Mouse (Mus musculus) retina, adult 2 months (tissue): ENCODE measurements around the gene Spaca4.
A peak's percentile ranks its signal among the peaks of the same experiment; 100 is the strongest.

Source experiments
- DNase-seq: peaks from one replicate; pipeline ENCODE4 v3.0.0-alpha.2; 2012; ENCODE audit warnings: low read depth, low spot score

The Spaca4 gene

DNA sequence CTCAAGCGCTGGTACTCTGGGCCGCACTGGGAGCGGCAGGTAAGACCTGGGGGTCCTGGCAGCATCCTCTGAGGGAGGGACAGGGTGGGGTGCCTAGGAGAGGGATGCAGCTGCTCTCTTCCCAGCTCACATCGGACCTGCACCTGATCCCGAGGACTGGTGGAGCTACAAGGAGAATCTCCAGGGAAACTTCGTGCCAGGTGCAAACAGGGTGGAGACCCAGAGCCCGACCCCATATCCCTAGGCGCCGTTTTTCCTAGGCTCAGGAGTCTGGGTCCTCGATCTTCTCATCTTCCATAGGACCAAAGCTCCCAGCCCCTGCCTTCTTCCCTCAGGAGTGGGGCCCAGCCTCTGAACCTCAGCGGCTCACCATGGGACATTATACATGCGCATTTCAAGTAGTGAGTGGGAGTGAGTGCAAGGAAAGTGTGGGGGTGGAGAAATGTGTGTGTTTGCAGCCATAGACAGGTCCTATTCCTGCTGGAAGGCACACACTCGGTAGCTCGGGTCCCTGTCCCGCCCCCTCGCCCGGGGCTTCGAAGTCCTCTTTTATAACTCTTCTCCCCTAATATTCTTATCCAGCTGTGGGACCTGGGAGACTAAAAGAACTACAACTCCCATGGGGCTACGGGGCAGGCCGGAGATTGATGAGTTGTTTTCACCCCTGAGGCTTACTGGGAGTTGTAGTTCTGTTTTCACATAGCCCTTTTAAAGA lies 25.2 kb downstream of the Spaca4 start:
- DNase-seq, result peak; percentile 67

- DNase-seq, result no peak
These were observed 26.0 kb downstream of the Spaca4 start, which contains the start of gene Car11 for GRCm38 (mm10) chr7:45699523-45700141. Gene Car11, plus strand, starts transcription at chr7:45699843.

DNA sequence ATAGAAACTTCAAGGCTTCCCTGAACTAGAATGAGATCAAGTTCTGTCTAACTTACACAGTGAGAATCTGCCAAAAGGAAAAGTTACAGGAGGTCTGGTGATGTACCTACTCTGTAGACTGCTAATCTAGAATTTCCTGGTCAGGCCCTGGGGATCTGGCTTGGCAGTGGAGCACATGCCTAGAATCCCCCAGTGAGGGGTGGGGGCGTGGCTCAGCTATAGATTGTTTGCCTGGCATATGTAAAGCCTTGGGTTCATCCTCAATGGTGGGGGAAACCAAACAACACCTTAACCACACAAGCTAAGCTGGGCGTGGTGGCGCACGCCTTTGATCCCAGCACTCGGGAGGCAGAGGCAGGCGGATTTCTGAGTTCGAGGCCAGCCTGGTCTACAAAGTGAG lies 27.7 kb downstream of the Spaca4 start:
- DNase-seq, result no peak

DNA sequence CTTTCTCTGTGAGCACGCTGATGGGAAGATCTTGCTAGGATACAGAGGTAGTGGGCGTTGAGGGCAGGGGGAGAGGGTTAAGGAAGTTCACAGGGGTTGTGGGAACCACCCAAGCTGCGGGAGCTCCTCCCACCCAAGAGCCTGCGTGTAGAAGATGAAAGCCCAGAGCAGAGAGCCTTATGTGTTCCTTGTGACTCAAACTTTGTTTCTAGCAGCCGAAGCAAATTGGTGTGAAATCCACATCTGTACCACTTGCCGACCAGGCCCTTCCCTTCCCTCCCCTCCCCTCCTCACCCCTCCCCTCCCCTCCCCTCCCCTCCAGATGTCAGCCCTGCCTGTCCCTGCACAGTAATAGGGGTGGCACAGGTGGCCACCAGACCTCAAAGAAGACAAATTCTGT lies 30.5 kb downstream of the Spaca4 start:
- DNase-seq, result no peak

DNA sequence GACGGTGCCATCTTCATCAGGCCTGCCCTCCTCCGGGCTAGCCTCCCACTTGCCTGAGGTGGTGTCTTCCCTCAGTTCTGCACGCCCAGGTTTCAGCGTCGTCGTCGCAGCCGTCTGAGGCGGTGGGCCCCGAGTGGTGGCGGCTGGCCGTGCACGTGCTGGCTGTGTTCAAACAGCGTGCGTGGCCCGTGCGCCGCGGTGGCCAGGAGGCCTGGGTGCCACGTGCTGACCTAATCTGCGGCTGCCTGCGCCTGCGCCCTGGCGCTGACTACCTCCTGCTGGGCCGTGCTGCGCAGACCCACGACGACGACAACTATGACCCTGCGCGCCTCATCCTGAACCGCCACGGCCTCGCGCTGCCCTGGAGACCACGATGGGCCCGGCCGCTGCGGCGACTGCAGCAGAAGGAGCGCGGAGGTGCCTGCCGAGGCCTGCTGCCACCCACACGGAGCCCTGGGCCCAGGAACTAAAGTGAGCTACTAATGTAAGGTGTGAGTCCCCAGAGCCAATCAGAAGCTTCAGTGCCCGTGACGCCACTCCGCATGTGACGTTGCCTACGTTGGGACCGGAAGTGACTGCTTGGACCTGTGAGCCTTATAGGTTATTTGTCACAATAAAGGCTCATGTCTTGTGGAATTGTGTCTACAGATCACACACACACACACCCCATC lies 31.6 kb downstream of the Spaca4 start, which contains the start of gene Sec1:
Gene Sec1 (minus strand): TSS at position 482 of the 671 bp plus-strand sequence.
- DNase-seq, result no peak

DNA sequence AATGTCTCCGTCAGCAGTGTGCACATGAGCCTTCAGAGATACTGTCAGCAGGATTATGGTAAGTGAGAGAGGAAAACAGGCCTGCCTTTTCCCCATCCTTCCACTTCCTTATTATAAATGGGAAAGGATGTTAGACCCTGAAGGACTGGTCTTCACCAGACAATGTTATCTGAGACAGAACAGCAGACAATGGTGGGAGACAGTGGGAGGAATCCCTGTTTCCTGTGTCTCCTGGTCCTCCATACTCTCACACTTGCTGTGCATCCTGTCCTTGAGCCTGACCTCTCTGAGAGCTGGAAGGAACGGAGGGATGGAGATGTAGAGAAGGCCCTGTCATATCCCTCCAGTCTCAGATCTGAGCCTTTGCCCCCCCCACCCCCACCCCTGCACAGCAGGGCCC lies 33.2 kb downstream of the Spaca4 start:
- DNase-seq, result no peak

DNA sequence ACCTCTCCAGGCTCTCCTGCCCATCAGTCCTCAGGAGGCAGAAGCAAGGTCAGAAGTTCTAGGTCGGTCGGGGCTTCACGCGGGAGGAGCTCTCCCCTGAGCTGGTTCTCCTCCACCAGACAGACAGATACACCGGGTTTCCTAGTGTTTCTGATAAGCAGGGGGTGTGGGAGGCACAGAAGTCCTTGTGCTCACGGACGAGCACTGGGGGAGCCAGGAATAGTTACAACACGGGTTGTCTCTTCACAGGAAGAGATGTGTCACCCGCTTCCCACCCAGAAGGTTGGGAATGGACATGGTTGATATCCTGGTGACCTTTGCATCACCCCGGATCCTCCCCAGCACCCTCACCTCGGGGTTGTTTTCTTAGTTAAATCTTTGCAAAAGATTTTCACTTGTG lies 35.8 kb downstream of the Spaca4 start:
- no peak for DNase-seq

DNA sequence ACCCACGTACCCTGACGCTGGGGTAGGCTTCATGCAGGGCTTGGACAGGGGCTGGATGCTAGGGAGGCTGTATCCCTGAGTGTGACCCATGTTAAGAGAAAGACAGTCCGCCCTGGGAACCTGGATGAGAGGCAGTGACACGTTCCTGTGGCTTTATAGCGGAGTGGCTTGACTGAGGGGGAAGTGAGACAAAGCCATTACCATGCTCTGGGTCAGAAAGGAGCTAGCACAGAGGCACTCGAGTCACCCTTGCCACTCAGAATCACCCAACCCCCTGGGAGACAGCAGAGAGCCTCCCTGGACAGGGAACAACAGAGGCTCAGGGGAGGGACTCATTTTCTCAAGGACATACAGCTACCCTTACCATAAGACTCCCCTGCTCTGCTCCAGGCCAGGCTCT lies 36.5 kb downstream of the Spaca4 start:
- no peak for DNase-seq

DNA sequence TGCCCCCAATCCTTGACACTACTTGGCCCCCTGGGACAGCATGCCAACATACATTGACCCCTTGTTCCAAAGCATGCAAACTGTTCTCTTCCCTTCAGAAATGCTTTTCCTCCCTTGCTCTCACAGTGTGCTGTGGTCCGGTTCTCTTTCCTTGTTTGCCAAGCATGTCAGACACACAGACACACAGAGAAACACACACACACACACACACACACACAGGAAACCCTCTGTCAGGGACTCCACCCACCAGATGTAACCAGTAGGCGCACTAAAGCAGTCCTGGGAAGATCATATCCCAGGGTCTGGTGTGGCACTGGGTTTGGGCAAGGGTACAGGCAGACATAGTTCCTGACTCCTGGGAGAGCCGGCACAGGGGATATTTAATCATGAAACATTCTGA lies 38.8 kb downstream of the Spaca4 start:
- no peak for DNase-seq

DNA sequence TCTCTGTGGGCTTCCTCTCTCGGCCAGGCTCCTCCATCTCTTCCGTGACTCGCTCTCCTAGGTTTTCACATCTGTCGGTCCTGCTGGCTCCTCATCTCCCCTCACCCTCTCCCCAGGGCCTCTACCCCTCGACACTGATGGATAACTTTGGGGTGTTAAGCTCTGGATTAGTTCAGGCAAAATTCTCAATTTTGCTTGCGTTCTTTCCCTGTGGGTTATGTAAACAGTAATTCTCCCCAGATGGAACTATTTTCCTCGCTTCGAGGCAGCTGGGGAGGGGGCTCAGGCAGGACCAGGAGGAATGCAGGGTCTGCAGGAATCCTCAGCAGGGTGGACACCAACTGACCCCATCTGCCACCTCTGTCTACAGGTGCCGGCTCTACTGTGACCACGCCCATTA lies 39.8 kb downstream of the Spaca4 start:
- no peak for DNase-seq

DNA sequence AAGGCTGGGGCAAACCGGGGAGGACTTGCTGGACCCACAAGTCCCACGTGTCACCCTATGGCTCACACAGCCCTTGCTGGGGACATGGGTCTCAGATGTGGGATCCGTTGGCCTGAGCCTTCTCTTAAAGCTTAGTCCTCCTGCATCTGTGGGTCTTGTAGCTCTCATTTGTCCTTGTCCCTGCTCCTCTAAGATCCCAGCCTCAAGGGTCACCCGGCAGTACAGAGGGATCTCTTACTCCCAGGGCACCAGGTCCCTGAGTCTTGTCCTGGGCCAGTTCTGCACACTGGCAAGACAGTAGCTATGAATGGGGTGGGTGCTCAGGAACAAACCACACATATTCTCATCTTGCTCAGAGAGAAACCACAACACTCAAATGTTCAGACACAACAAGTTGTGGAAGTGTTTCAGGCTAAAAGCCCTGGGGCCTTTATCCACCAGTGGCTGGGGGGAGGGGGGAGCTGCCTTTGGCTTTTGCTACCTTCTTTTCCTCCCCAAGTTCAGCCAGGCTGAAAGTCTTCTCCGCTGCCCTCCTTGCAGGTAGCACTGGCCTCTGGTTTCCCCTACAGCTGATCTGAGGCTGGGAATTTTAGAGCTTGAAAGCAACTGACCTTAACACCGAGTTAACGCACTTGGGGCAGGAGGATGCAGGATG lies 42.1 kb downstream of the Spaca4 start, which contains the start of gene Ntn5:
Gene Ntn5 (plus strand): TSS at position 627 of the 655 bp plus-strand sequence.
- no peak for DNase-seq

DNA sequence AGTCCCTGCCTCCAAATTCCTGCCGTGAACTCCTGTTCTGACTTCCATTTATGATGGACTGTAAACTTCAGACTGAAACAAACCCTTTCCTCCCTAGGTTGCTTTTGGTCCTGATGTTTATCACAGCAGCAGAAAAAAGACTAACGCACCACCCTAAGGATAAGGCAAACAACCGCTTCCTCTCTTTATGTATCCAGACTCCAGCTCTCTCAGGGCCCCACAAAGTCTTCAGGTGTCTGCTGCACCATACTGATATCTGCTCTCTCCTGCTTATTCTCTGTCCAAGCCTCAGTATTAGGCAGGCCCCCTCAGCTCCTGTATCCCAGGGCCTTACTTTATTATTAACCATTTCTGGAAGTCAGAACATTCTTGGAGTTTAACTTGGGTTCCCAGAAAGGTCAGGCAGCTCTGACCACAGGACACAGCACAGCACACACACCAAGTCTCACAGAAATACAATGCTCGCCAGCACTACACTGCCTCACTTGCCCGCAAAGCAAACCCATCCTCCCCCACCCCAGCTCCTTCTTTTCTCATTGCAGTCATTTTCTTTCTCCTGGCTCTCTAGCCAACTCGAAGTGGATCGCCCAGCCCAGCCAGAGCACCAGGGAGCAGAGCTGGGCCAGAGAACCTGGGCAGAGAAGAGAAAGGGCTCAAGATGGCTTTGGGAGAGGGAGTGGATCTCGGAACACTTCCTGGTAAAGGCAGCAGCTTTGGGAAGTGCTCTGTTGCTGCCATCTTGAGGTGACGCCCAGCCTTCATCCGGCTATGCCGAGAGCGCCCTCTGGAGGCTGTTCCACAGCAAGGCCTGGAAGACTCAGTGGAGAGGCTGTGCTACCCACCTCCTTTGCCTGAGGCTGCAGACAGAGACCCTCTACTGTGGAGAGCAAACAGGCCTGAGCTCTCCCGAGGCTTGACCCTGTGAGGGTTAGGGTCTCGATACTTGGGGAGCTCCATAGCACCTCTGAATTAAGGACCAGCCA lies 43.2 kb downstream of the Spaca4 start:
- peak; percentile 63 for DNase-seq

- DNase-seq, result no peak
These were observed 44.4 kb downstream of the Spaca4 start for GRCm38 (mm10) chr7:45681046-45681736.

DNA sequence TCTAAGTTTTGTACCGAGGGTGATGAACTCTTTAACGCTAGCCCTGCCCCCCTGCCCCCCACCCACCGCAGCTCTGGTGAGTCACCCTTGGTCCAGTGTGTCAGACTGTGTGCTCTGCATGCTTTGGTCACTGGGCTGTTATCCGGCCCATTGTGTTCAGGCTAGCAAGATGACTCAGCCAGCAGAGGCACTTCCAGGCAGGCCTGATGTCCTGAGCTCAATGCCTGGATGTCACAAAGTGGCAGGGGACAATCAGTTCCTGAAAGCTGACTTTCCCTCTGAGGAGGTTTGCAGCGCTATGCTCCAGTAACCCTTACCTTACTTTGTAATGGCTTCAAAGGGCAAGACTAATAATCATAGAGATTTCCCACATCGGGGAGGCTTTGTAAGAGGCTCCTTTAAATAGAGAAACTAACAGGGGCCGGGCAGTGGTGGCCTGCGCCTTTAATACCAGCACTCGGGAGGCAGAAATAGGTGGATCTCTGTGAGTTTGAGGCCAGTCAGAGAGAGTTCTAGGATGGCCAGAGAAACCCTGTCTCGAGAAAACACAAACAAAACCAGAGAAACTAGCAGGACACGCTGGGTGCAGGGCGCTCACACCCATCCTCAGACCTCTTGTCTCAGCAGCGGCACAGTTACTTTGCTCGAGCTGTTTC lies 45.5 kb downstream of the Spaca4 start:
- DNase-seq, result no peak

- DNase-seq, result no peak
These were observed 47.1 kb downstream of the Spaca4 start for GRCm38 (mm10) chr7:45678513-45678912.

DNA sequence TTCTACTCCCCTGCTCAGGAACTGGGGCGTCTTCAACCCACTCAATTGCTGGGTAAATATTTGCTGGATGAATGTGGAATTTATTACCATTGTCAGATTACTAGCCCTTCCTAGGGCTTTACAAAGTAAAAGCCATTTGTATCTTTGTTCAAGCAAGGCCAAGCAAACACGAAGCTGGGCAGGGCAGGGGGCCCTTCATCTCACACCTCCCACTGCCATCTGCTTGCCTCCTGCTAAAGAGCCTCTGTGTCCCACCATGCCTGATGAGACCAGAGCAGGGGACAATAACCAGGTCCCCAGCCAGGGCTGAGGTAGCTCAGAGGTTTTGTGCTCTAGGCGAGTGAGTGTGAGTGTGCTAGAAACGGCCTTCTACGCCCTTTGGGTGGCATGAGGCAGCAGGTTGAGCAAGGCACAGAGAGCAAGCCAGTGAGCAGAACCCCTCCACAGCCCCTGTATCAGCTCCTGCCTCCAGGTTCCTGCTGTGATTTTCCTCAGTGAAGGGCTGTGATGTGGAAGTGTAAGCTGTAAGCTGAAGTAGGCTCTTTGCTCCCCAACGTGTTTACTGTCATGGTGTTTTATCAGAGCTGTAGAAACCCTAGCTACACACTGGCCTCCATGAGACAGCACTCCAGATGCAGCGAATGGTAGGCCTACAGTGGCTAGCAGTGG lies 47.9 kb downstream of the Spaca4 start:
- DNase-seq, result no peak
